Mouse (Mus musculus): Measurements from ENCODE around the gene Borcs6. TPM values are rescaled to one million over a fixed set of nuclear protein-coding genes. Genes with fewer than 3 reads are reported as not detected.

The Borcs6 gene
- total and polyA plus RNA-seq, 3 experiments: 9.2 to 9.3 TPM; not detected in 1

DNA sequence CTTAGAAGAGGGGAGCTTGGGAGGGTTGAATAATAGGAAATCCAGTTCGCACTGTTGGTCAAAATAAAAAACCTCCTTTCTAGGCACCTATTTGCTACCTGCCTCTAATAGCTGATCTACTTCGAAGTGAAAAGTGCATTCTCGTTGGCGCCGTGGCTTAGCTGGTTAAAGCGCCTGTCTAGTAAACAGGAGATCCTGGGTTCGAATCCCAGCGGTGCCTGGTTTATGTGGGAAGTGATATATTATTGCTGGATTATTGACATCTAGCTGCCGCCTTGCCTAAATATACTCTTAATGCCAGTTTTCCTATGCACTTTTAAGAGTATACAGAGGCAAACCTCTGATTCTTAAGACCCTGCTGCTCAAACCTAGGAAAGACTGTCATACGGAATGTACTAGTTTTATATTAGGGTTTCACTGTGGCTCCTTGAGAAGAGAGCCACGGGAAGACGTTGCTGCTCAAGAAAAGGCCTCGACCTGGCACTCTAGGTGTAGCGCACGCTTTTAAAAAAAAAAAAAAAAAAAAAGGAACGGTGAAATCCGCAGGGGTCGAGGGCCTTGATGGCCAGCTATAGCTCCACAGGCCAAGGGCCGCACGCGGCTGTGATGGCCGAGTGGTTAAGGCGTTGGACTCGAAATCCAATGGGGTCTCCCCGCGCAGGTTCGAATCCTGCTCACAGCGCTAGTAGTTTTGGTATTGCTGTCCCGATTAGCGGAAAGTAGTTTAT lies 51.0 kb downstream of the Borcs6 start:
- H3K4me1 ChIP-seq (ENCODE audit: control insufficient read depth in 1 of 2, insufficient read depth in 2 of 2, low read length in 2 of 2): peaks cover 0 to 12% of the 10 kb centered on the region in 2 experiments; a peak in 2 of 4 replicates
- H3K9ac ChIP-seq (ENCODE audit: control insufficient read depth, low read depth, low read length, poor library complexity, severe bottlenecking): peak overlapping the region; percentile 76
- TF ChIP-seq MEF2A (IDR thresholded peaks at IDR 0.05; ENCODE audit: extremely low read depth, insufficient replicate concordance, low read depth, low read length, poor library complexity, severe bottlenecking) (no peak), RAD21 (IDR thresholded peaks at IDR 0.05; ENCODE audit: low read depth, low read length) (no peak), TAL1 (IDR thresholded peaks at IDR 0.05; ENCODE audit: low read length) (no peak), ELF1 (IDR thresholded peaks at IDR 0.05; ENCODE audit: low read depth, low read length) (peak; percentile 61; the same call in 1 of the 2 replicates), MXI1 (IDR thresholded peaks at IDR 0.05; ENCODE audit: low read depth, low read length) (no peak), MYC (IDR thresholded peaks at IDR 0.05; ENCODE audit: low read depth, low read length) (0 out of 2 replicates have a peak, but pooled peaks have one; percentile 62), E2F4 (IDR thresholded peaks at IDR 0.05; ENCODE audit: borderline replicate concordance, low read depth, low read length) (no peak; the same call in 1 of the 2 replicates), MAX (IDR thresholded peaks at IDR 0.05; ENCODE audit: low read length) (no peak), POLR2AphosphoS5 (IDR thresholded peaks at IDR 0.05; ENCODE audit: borderline replicate concordance, low read depth, low read length) (no peak), SIN3A (IDR thresholded peaks at IDR 0.05; ENCODE audit: low read length) (0 out of 2 replicates have a peak, but pooled peaks have one; percentile 6), TCF12 (IDR thresholded peaks at IDR 0.05; ENCODE audit: low read depth, low read length) (no peak), USF1 (IDR thresholded peaks at IDR 0.05; ENCODE audit: low read depth, low read length) (no peak), BHLHE40 (IDR thresholded peaks at IDR 0.05; ENCODE audit: borderline replicate concordance, low read depth, low read length) (no peak), RCOR1 (IDR thresholded peaks at IDR 0.05; ENCODE audit: low read depth, low read length) (no peak), ZC3H11A (IDR thresholded peaks at IDR 0.05; ENCODE audit: low read depth, low read length) (no peak), MAFK (IDR thresholded peaks at IDR 0.05; ENCODE audit: borderline replicate concordance, low read depth, low read length) (peak; percentile 96), CHD2 (IDR thresholded peaks at IDR 0.05; ENCODE audit: low read length) (no peak), ZNF384 (IDR thresholded peaks at IDR 0.05; ENCODE audit: low read depth, low read length) (peak; percentile 98), EP300 (IDR thresholded peaks at IDR 0.05; ENCODE audit: low read depth in 1 of 2, low read length in 2 of 2) (no peak), MAZ (IDR thresholded peaks at IDR 0.05; ENCODE audit: low read depth, low read length) (no peak), JUND (IDR thresholded peaks at IDR 0.05; ENCODE audit: low read depth, low read length) (no peak), ZMIZ1 (IDR thresholded peaks at IDR 0.05; ENCODE audit: low read depth, low read length) (no peak), POLR2AphosphoS2 (IDR thresholded peaks at IDR 0.05; ENCODE audit: low read length) (peak; percentile 89; the same call in 1 of the 2 replicates), SMC3 (IDR thresholded peaks at IDR 0.05; ENCODE audit: low read depth, low read length) (no peak), USF2 (IDR thresholded peaks at IDR 0.05; ENCODE audit: borderline replicate concordance in 1 of 2, insufficient read depth in 1 of 2, low read depth in 1 of 2, low read length in 2 of 2) (no peak), GATA1 (IDR thresholded peaks at IDR 0.05; ENCODE audit: low read depth, low read length) (0 out of 2 replicates have a peak, but pooled peaks have one; percentile 9), GABPA (IDR thresholded peaks at IDR 0.05; ENCODE audit: low read depth, low read length) (no peak), ETS1 (IDR thresholded peaks at IDR 0.05; ENCODE audit: low read depth, low read length) (no peak), UBTF (IDR thresholded peaks at IDR 0.05; ENCODE audit: borderline replicate concordance, insufficient read depth, low read depth, low read length) (no peak), CTCF (IDR thresholded peaks at IDR 0.05 in 2 of 3, conservative IDR thresholded peaks at IDR 0.05 in 1 of 3; ENCODE audit: control insufficient read depth in 1 of 3, insufficient read depth in 1 of 3, low read depth in 2 of 3, low read length in 3 of 3, poor library complexity in 1 of 3, severe bottlenecking in 1 of 3) (no peak), CHD1 (IDR thresholded peaks at IDR 0.05; ENCODE audit: low read depth, low read length) (no peak), MYB (IDR thresholded peaks at IDR 0.05; ENCODE audit: low read depth, low read length) (no peak), NELFE (IDR thresholded peaks at IDR 0.05; ENCODE audit: low read depth, low read length) (no peak), ZKSCAN1 (IDR thresholded peaks at IDR 0.05; ENCODE audit: low read depth, low read length) (no peak; the same call in 1 of the 2 replicates), TBP (IDR thresholded peaks at IDR 0.05; ENCODE audit: low read depth, low read length) (peak; percentile 99), KAT2A (conservative IDR thresholded peaks at IDR 0.05; ENCODE audit: low read depth, low read length) (no peak; the same call in 1 of the 2 replicates)

More for the DNA sequence above, 51.0 kb downstream of the Borcs6 start:
- H3K79me2 ChIP-seq (ENCODE audit: control insufficient read depth, insufficient read depth, low read length, poor library complexity): no peaks in the 10 kb centered on the region
- DNase-seq (ENCODE audit: low read depth, low spot score): peak; percentile 95
- H3K4me3 ChIP-seq (ENCODE audit: control insufficient read depth in 1 of 2, insufficient read depth in 1 of 2, low read depth in 2 of 2, low read length in 2 of 2): peak overlapping the region; percentile 48 to 78
- no peaks in the 10 kb centered on the region for H3K9me3 ChIP-seq (replicated peaks; ENCODE audit: insufficient read depth, low read length)
- H3K36me3 ChIP-seq (ENCODE audit: control insufficient read depth in 1 of 2, insufficient read depth in 2 of 2, low read length in 2 of 2): peaks cover 0 to 5% of the 10 kb centered on the region in 2 experiments; a peak in 2 of 4 replicates
- no peaks in the 10 kb centered on the region for H3K27me3 ChIP-seq (ENCODE audit: control insufficient read depth in 1 of 2, insufficient read depth in 2 of 2, low read length in 2 of 2)
- peak overlapping the region; percentile 46 for H3K27ac ChIP-seq (ENCODE audit: control insufficient read depth, low read depth, low read length)
